Mouse (Mus musculus) kidney, postnatal 14 days (tissue): ENCODE measurements around the gene Tmem45a.
"Not testable (repeated sequence)": the region's sequence is repeated elsewhere in the genome, so short reads cannot be mapped to it uniquely, and the experiment has no call there.

Source experiments
- DNase-seq: peaks from one replicate; pipeline ENCODE4 v3.0.0; 2022; ENCODE audit warnings: mixed read lengths

The Tmem45a gene

GRCm38 (mm10) chr16:56885824-56886615 is at the start of gene Tmem45a:
TSS of gene Tmem45a (minus strand) at chr16:56886166.
- peak; percentile 91 for DNase-seq

- no peak for DNase-seq
Measured at GRCm38 (mm10) chr16:56928023-56928422, 42.1 kb upstream of the Tmem45a start, which contains the start of gene Lnp1. TSS of gene Lnp1 (minus strand) at chr16:56928061.

- peak; percentile 36 for DNase-seq
Measured at GRCm38 (mm10) chr16:56920102-56920657, 34.2 kb upstream of the Tmem45a start.

GRCm38 (mm10) chr16:56917230-56917629 is 31.3 kb upstream of the Tmem45a start:
- no peak for DNase-seq

GRCm38 (mm10) chr16:56908986-56909385 is 23.0 kb upstream of the Tmem45a start:
- DNase-seq = no peak

- not testable (repeated sequence) for DNase-seq
Measured at GRCm38 (mm10) chr16:56902206-56902605, 16.2 kb upstream of the Tmem45a start.

GRCm38 (mm10) chr16:56891583-56891982 is 5.6 kb upstream of the Tmem45a start:
- DNase-seq = no peak

GRCm38 (mm10) chr16:56886616-56887116 is 700 bp upstream of the Tmem45a start:
- DNase-seq = no peak

GRCm38 (mm10) chr16:56884811-56885210 is 1.2 kb downstream of the Tmem45a start:
- no peak for DNase-seq

- no peak for DNase-seq
Measured at GRCm38 (mm10) chr16:56873410-56873809, 12.6 kb downstream of the Tmem45a start.

- DNase-seq = no peak
Measured at GRCm38 (mm10) chr16:56870458-56870857, 15.5 kb downstream of the Tmem45a start.

GRCm38 (mm10) chr16:56868361-56868760 is 17.6 kb downstream of the Tmem45a start:
- DNase-seq = no peak

GRCm38 (mm10) chr16:56867591-56867990 is 18.4 kb downstream of the Tmem45a start:
- peak; percentile 26 for DNase-seq

- peak; percentile 11 for DNase-seq
Measured at GRCm38 (mm10) chr16:56852841-56853587, 33.0 kb downstream of the Tmem45a start.

GRCm38 (mm10) chr16:56842988-56843387 is 43.0 kb downstream of the Tmem45a start:
- DNase-seq = no peak

- DNase-seq = no peak
Measured at GRCm38 (mm10) chr16:56833312-56833711, 52.7 kb downstream of the Tmem45a start.

- DNase-seq = no peak
Measured at GRCm38 (mm10) chr16:56831986-56832385, 54.0 kb downstream of the Tmem45a start.

- no peak for DNase-seq
Measured at GRCm38 (mm10) chr16:56801370-56802109, 84.4 kb downstream of the Tmem45a start.

- DNase-seq = no peak
Measured at GRCm38 (mm10) chr16:56800946-56801345, 85.0 kb downstream of the Tmem45a start.

GRCm38 (mm10) chr16:56800469-56800868 is 85.5 kb downstream of the Tmem45a start:
- no peak for DNase-seq

GRCm38 (mm10) chr16:56799541-56800029 is 86.4 kb downstream of the Tmem45a start:
- DNase-seq = no peak

GRCm38 (mm10) chr16:56798873-56799272 is 87.1 kb downstream of the Tmem45a start:
- DNase-seq = no peak
